Mouse (Mus musculus) left cerebral cortex, adult 8-10 months (tissue): Measurements from ENCODE around the gene Fam118b. TPM values are rescaled to one million over a fixed set of nuclear protein-coding genes. Genes with fewer than 3 reads are reported as not detected.

Experiments
- DNase-seq, 2 experiments: peaks; one replicate each; pipeline ENCODE4 v3.0.0; 2022; ENCODE audit warnings: low spot score in 2 of 2
- total RNA-seq, 4 experiments: library from RNA; stranded (reverse); gene quantifications; 2 replicates each; pipeline ENCODE4 v1.2.4; 2022

Fam118b gene
- total RNA-seq, 4 experiments from 2014 or later, result 20.2 to 23.0 (median 21.7) TPM

- no peak for DNase-seq
These were observed 3.1 kb downstream of the Fam118b start for GRCm38 (mm10) chr9:35264509-35264908.

GRCm38 (mm10) chr9:35263431-35263830 is 4.2 kb downstream of the Fam118b start:
- DNase-seq, result no peak

- no peak for DNase-seq
These were observed 5.2 kb downstream of the Fam118b start for GRCm38 (mm10) chr9:35262418-35262817.

GRCm38 (mm10) chr9:35257365-35257764 is 10.2 kb downstream of the Fam118b start:
- DNase-seq, result no peak

- no peak for DNase-seq
These were observed 18.1 kb downstream of the Fam118b start for GRCm38 (mm10) chr9:35249476-35249875.

- DNase-seq, result no peak
These were observed 20.2 kb downstream of the Fam118b start for GRCm38 (mm10) chr9:35247405-35247804.

- DNase-seq, result no peak
These were observed 27.9 kb downstream of the Fam118b start for GRCm38 (mm10) chr9:35239734-35240133.

GRCm38 (mm10) chr9:35238915-35239571 is 28.6 kb downstream of the Fam118b start:
- DNase-seq, result no peak

- no peak for DNase-seq
These were observed 29.2 kb downstream of the Fam118b start for GRCm38 (mm10) chr9:35238371-35238770.

- no peak for DNase-seq
These were observed 31.6 kb downstream of the Fam118b start for GRCm38 (mm10) chr9:35235996-35236395.

- DNase-seq, result no peak
These were observed 38.9 kb downstream of the Fam118b start for GRCm38 (mm10) chr9:35228671-35229070.

- DNase-seq, result no peak
These were observed 44.1 kb downstream of the Fam118b start for GRCm38 (mm10) chr9:35223466-35223865.

GRCm38 (mm10) chr9:35217963-35218362 is 49.6 kb downstream of the Fam118b start:
- no peak for DNase-seq

- DNase-seq, result no peak
These were observed 55.8 kb downstream of the Fam118b start for GRCm38 (mm10) chr9:35211573-35212511.

GRCm38 (mm10) chr9:35210542-35211474 is 56.8 kb downstream of the Fam118b start, which contains the start of gene Foxred1:
Foxred1 (minus strand) TSS chr9:35211055.
- DNase-seq, result peak; percentile 94 to 99

- DNase-seq, result no peak
These were observed 63.2 kb downstream of the Fam118b start for GRCm38 (mm10) chr9:35204421-35204820.

- DNase-seq, result no peak
These were observed 64.1 kb downstream of the Fam118b start for GRCm38 (mm10) chr9:35203536-35203935.

- no peak for DNase-seq
These were observed 67.0 kb downstream of the Fam118b start for GRCm38 (mm10) chr9:35200529-35201060.

GRCm38 (mm10) chr9:35199772-35200471 is 67.7 kb downstream of the Fam118b start, which contains the start of the genes Srpr and Tirap:
Srpr (plus strand) TSS chr9:35200175.
Tirap (minus strand) TSS chr9:35200291.
- DNase-seq, result peak; percentile 56 to 73
